Mouse (Mus musculus): ENCODE measurements around the gene Mybpc2.

DNA sequence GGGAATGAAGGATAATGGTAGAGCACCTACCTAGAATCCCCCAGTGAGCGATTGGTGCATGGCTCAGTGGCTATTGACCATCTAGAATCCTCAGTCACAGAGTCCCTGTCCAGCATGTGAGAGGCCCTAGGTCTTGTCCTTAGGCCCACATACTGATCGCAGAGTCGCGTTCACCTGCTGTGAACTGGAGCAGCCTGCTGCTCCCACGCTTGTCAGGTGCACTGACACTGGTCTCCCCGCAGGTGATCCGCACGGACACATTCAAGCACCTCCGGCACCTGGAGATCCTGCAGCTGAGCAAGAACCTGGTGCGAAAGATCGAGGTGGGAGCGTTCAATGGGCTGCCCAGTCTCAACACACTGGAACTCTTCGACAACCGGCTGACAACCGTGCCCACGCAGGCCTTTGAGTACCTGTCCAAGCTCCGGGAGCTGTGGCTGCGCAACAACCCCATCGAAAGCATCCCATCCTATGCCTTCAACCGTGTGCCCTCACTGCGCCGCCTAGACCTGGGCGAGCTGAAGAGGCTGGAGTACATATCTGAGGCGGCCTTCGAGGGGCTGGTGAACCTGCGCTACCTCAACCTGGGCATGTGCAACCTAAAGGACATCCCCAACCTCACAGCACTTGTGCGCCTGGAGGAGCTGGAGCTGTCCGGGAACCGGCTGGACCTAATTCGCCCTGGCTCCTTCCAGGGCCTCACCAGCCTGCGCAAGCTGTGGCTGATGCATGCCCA, 63.5 kb downstream of the Mybpc2 start:
- no peak for TF ChIP-seq POLR2A (IDR thresholded peaks at IDR 0.05; ENCODE audit: low read depth, low read length)
- no peak for TF ChIP-seq CTCF (conservative IDR thresholded peaks at IDR 0.05; ENCODE audit: insufficient read depth, insufficient read length, low read depth, low read length)

All from kidney, adult 2 months (tissue).